Mouse (Mus musculus) cerebellum, adult 2 months (tissue): ENCODE data around the gene Ranbp17.

Experiments
- CTCF ChIP-seq: fragments of 200-500 bp; IDR thresholded peaks from 2 replicates; pipeline ENCODE4 v1.5.1; 2011; ENCODE audit warnings: low read depth, mild to moderate bottlenecking, control low read depth, low read length, moderate library complexity, borderline replicate concordance; ENCODE audit not compliant: insufficient read depth
- POLR2A ChIP-seq: fragments of 200-500 bp; IDR thresholded peaks from 2 replicates; pipeline ENCODE4 v1.6.1; 2011; ENCODE audit warnings: low read length, control low read depth, borderline replicate concordance; ENCODE audit not compliant: insufficient read depth

DNA sequence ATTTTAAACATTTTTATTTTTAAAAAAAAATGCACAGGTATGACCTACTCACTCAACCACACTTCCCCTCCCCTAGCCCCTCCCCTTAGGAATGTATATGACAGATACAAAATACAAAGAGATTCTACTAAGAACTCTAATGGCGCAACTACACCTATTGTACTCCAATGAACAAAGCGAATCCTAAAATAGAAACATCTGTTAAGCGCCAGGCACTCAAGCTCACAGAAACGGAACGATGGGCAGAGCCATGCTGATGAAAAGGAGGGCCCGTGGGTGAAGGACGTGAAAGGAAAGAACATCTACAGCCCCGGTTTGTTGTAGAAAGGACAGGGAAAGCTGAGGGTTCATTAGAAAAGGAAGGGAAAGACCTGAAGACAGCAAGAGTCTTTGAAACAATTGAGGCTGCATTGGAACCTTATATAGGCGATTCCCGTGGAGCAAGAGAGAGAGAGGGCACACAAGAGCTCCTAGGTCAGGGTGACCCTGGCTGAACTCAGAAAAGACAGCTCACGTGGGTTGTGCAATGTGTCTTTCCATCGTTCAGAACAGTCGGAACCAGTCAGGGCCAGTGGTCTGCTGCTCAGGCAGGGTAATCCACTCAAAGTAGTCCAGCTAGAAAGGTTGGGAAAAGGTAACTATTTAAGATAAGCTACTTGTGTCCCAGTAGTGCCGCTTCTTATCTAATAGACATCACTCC is 37.5 kb upstream of the Ranbp17 start:
- TF ChIP-seq CTCF (no peak), POLR2A (no peak)
